Mouse (Mus musculus) embryonic fibroblast, embryonic 13.5 days (primary cell): ENCODE measurements around the gene Tcfl5. TPM values are rescaled to one million over a fixed set of nuclear protein-coding genes. Genes with fewer than 3 reads are reported as not detected.

Experiments used
- H3K27ac ChIP-seq: 2 replicates; pipeline ENCODE4 v1.5.1; 2012; ENCODE audit warnings: low read length, control low read depth, inconsistent platforms; ENCODE audit not compliant: insufficient read depth
- H3K4me1 ChIP-seq: 2 replicates; pipeline ENCODE4 v1.6.1; 2011; ENCODE audit warnings: low read length; ENCODE audit not compliant: control insufficient read depth, insufficient read depth
- H3K4me3 ChIP-seq: 2 replicates; pipeline ENCODE4 v1.5.1; 2011; ENCODE audit warnings: mild to moderate bottlenecking, control low read depth, low read length; ENCODE audit not compliant: insufficient read depth
- CTCF ChIP-seq: IDR thresholded peaks from 2 replicates; pipeline ENCODE4 v1.5.1; 2011; ENCODE audit warnings: mild to moderate bottlenecking, control low read depth, low read length, moderate library complexity, borderline replicate concordance; ENCODE audit not compliant: insufficient read depth
- POLR2A ChIP-seq: IDR thresholded peaks from 2 replicates; pipeline ENCODE4 v1.6.1; 2011; ENCODE audit warnings: low read depth, mild to moderate bottlenecking, control low read depth, low read length, moderate library complexity
- polyA plus RNA-seq: library from polyadenylated mRNA; stranded (reverse); fragments of >200 nt; gene quantifications from 2 replicates; pipeline ENCODE4 v1.2.4, GENCODE M21; 2011; ENCODE audit warnings: low read depth; ENCODE audit not compliant: missing spikeins, insufficient read length

Tcfl5 gene
- polyA plus RNA-seq, 1 experiment, result 11.6 TPM

GRCm38 (mm10) chr2:180658381-180658780 lies 15.9 kb upstream of the Tcfl5 start:
- TF ChIP-seq POLR2A (no peak), CTCF (no peak)
- Histone ChIP-seq H3K27ac (no peak overlapping the region), H3K4me3 (no peak overlapping the region), H3K4me1 (no peaks in the 10 kb centered on the region)

DNA sequence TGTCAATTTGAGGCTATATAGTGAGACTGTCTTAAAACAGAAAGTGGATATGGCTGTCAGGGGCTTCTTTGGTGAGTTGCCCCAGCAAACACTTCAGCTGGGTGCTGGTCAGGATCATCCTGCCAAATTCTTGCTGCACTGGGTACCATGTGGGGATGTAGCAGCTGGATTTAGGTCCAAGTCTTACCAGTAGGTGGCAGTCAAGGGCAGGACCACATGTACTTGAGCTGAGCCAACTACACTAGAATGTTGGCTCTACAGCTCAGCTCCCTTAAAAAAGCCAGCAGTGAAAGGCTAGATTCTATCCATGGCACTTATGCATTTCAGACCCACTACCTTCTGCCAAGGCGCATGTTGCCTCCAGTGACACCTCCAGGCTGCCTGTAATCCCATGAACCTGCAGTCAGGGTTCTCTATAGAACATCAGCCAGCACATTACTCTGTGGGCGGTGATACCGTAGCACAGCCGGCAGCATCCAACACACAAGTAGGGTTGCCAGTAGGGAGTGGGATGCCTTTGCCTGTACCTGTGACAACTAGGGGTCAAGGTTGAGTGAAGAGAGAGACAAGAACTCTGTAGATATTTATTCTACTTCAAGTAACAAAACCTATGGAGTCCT lies 15.0 kb upstream of the Tcfl5 start:
- H3K27ac ChIP-seq, result no peak overlapping the region
- no peak for TF ChIP-seq POLR2A
- TF ChIP-seq CTCF, result peak; percentile 72; the same call in 1 of the 2 replicates
- no peak overlapping the region for H3K4me3 ChIP-seq
- H3K4me1 ChIP-seq, result no peaks in the 10 kb centered on the region

GRCm38 (mm10) chr2:180655150-180655549 lies 12.6 kb upstream of the Tcfl5 start:
- H3K4me1 ChIP-seq, result no peaks in the 10 kb centered on the region
- no peak for TF ChIP-seq POLR2A
- H3K4me3 ChIP-seq, result no peak overlapping the region
- H3K27ac ChIP-seq, result no peak overlapping the region

DNA sequence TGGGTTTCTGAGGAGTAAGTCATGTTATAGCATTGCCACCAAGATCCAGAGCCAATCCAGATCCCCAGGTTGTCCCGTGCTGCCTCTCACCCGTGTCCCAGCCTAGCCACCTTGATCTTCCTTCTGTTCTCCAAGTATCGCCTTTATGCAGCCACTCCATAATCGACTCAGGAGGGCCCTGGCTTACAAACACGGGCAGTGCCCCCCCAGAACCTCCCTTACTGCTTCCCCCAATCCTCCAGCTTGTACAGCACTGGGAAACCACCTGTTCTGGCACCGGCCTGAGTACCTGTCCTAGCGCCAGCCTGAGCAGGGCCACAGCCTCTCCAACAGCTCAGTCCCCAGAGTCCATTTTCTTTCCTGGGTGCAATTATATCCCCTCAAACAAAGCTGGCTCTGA lies 12.2 kb upstream of the Tcfl5 start:
- Histone ChIP-seq H3K27ac (no peak overlapping the region), H3K4me3 (no peak overlapping the region), H3K4me1 (no peaks in the 10 kb centered on the region)
- TF ChIP-seq POLR2A (no peak), CTCF (no peak)

DNA sequence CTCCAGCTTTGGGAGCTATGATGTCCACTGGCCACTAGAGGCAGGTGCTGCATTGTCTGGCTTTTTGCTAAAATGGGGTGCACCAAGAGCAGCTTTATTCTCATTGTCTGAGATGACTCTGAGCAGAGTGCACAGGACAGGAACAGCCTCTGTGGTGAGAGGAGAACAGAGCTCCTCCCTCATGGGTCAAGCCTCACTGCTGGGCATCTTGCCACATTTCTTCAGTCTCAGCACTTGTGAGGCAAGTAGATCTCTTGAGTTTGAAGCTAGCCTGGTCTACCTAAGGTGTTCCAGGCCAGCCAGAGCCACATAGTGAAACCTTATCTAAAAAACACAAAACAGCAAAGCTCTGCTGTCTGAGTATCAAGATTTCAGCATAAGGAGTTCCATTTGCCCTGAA lies 4.3 kb upstream of the Tcfl5 start:
- TF ChIP-seq CTCF, result no peak
- no peak for TF ChIP-seq POLR2A
- H3K4me1 ChIP-seq, result no peaks in the 10 kb centered on the region
- H3K27ac ChIP-seq, result no peak overlapping the region
- no peak overlapping the region for H3K4me3 ChIP-seq

DNA sequence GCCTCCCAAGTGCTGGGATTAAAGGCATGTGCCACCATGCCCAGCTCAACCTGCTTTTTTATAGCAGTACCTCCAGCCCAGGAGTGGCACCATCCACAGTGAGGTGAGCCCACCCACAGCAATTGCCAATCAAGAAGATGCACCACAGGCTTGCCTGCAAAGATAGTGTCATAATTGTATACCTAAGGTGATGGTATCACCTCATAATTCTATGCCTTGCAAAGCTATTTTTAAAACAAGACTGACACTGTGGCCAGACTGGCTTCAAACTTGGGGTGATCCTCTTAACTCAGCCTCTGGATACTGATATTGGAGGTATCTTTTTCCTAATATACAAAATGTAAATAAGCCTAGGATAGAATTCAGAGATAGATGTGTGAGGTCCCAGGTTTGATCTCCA lies 1.1 kb upstream of the Tcfl5 start:
- Histone ChIP-seq H3K27ac (no peak overlapping the region), H3K4me1 (no peaks in the 10 kb centered on the region), H3K4me3 (no peak overlapping the region)
- TF ChIP-seq CTCF (no peak), POLR2A (no peak)

DNA sequence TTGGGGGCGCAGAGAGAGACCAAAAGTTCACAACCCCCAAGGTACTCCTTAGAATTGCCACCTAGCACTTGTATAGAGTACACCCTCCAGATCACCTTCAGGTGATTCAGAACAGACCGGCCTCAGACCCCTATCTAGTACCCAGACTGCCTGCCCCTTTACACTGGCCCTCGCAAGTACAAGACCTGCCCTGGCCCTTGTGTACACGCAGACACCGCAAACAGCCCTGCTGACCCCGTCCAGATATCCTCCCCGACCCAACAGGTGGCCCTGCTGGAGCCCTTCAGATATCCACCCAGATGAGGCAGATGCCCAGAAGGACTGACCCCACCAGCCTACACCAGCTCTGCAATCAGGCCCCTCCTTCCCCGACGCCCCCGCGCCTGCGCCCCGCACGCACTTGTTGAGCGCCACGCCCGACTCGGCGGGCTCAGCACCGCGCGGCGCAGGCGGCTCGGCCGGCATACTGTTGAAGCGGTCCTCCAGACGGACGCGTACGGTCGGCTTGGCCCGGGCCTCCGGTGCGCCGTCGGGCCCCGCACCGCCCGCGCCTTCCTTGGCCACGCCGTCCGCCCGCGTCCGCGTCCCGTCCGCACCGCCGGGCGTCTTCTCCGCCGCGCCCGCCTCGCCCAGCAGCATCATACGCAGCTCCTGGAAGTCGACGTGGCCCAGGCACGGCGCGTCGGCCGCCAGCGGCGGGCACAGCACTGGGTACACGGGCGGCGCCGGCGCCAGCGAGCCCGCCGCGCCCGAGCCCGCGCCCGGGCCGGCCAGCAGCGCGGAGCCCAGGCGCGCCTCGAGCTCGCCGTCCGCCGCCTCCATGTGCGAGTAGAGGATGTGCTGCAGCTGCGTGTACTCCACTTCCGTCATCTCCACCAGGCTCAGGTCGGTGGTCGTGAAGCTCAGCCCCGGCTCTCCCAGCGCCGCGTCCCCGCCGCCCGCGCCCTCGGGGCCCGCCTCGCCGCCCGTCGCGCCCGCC lies 643 bp downstream of the Tcfl5 start:
- Histone ChIP-seq H3K4me3 (peak overlapping the region; percentile 7), H3K27ac (no peak overlapping the region), H3K4me1 (no peaks in the 10 kb centered on the region)
- TF ChIP-seq POLR2A (0 out of 2 replicates have a peak, but pooled peaks have one; percentile 15), CTCF (no peak)

DNA sequence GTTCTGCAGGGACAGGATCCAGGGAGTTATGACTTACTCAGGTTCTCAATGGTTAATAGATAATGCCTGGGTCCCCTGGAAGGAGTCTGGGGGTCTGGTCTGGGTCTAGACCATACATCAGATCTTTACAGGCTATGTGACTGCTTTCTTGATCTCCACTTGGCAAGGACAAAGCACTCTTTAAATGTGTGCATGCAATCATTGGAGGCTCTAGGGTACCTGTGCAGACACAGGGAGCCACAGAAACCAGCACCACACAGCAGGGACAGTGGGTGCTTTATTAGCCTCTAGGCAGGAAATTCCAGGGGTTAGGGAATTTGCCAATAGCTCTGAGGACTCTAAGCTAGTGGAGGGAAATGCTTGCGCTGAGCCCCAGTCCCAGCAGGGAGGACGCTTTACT lies 30.6 kb downstream of the Tcfl5 start:
- H3K27ac ChIP-seq, result no peak overlapping the region
- TF ChIP-seq CTCF (no peak), POLR2A (no peak)
- no peak overlapping the region for H3K4me3 ChIP-seq
- H3K4me1 ChIP-seq, result no peaks in the 10 kb centered on the region

- no peak overlapping the region for H3K27ac ChIP-seq
- TF ChIP-seq POLR2A, result no peak
- no peak for TF ChIP-seq CTCF
Observed at GRCm38 (mm10) chr2:180610283-180610682, 32.2 kb downstream of the Tcfl5 start.

GRCm38 (mm10) chr2:180604781-180605180 lies 37.7 kb downstream of the Tcfl5 start:
- no peak overlapping the region for H3K4me3 ChIP-seq
- H3K27ac ChIP-seq, result no peak overlapping the region
- TF ChIP-seq CTCF, result no peak
- no peak for TF ChIP-seq POLR2A
- H3K4me1 ChIP-seq, result no peaks in the 10 kb centered on the region

More at GRCm38 (mm10) chr2:180610283-180610682, 32.2 kb downstream of the Tcfl5 start:
- no peaks in the 10 kb centered on the region for H3K4me1 ChIP-seq
- no peak overlapping the region for H3K4me3 ChIP-seq
